Mouse (Mus musculus) forebrain, embryonic 13.5 days (tissue): ENCODE results near the gene Gm20869. TPM values are rescaled to one million over a fixed set of nuclear protein-coding genes. Genes with fewer than 3 reads are reported as not detected.
"Not testable (repeated sequence)": the region's sequence is repeated elsewhere in the genome, so short reads cannot be mapped to it uniquely, and the experiment has no call there.

Experiments used
- ATAC-seq: fragments of 200-750 bp; cut with Nextera tagmentation; 2 replicates; pipeline ENCODE4 v1.8.0; 2017
- H3K27ac ChIP-seq: fragments of 300-500 bp; sonication (generic); 2 replicates; pipeline ENCODE4 v1.5.1; 2015; ENCODE audit warnings: inconsistent platforms, mild to moderate bottlenecking, moderate library complexity
- H3K27me3 ChIP-seq: fragments of 300-500 bp; sonication (generic); 2 replicates; pipeline ENCODE4 v1.6.1; 2015; ENCODE audit warnings: mild to moderate bottlenecking, inconsistent platforms
- H3K36me3 ChIP-seq: fragments of 300-500 bp; sonication (generic); 2 replicates; pipeline ENCODE4 v1.6.1; 2015; ENCODE audit warnings: mild to moderate bottlenecking, inconsistent platforms; ENCODE audit not compliant: poor library complexity, severe bottlenecking
- H3K4me1 ChIP-seq: fragments of 300-500 bp; sonication (generic); 2 replicates; pipeline ENCODE4 v1.6.1; 2015; ENCODE audit warnings: inconsistent platforms
- H3K4me2 ChIP-seq: fragments of 300-500 bp; sonication (generic); 2 replicates; pipeline ENCODE4 v1.6.1; 2015; ENCODE audit warnings: inconsistent platforms, mild to moderate bottlenecking, moderate library complexity
- H3K4me3 ChIP-seq: fragments of 300-500 bp; sonication (generic); 2 replicates; pipeline ENCODE4 v1.5.1; 2015; ENCODE audit warnings: mild to moderate bottlenecking, inconsistent platforms
- H3K9ac ChIP-seq: fragments of 300-500 bp; sonication (generic); 2 replicates; pipeline ENCODE4 v1.6.1; 2015; ENCODE audit warnings: mild to moderate bottlenecking, inconsistent platforms
- H3K9me3 ChIP-seq: fragments of 300-500 bp; sonication (generic); replicated peaks from 2 replicates; pipeline ENCODE4 v1.6.1; 2016; ENCODE audit warnings: inconsistent platforms
- WGBS: fragments of 180-500 bp; shearing (Covaris S2); methylation state at CpG from one replicate; pipeline ENCODE4 v1.1.7; 2015; 5-methylcytosine and 5-hydroxymethylcytosine counted together
- polyA plus RNA-seq: library from polyadenylated mRNA; unstranded; fragments of >200 nt; fragmentation: Nextera tagmentation; extraction: Ambion mirVana; gene quantifications from 2 replicates; pipeline ENCODE4 v1.2.1, GENCODE M21; 2015

Gene Gm20869
- polyA plus RNA-seq: not detected in 2 replicates

DNA sequence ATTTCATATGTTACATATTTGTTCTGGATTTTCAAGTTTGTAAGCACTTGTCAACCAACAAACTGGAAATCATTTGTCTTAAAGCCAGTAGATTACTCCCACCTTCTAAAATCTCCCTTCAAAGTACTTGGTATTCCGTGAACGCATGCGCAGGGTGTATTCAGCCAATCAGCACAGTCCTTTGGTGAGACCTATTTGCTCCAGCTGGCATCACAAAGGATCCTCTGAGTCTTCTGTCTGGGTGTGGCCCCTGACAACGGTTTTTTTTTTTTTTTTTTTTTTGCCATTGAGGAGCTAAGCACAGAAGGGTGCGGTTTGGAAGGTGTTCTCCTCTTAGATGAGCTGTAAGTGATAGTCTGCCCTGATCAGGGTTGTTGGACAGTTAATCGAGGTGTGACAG lies at the start of gene Gm20869:
TSS of gene Gm20869 (plus strand) at position 301 of the 400 bp plus-strand sequence.
- H3K27ac ChIP-seq, H3K4me2 ChIP-seq, H3K27me3 ChIP-seq, H3K4me3 ChIP-seq, H3K9me3 ChIP-seq, H3K4me1 ChIP-seq, ATAC-seq, H3K36me3 ChIP-seq, H3K9ac ChIP-seq: not testable (repeated sequence)
- WGBS: no CpG with 5 or more reads among the region's 6 CpGs

Other genes starting within 250 kb of the Gm20869 start
- gene Gm20870, start 222.6 kb downstream of the Gm20869 start, polyA plus RNA-seq: not detected in 2 replicates